Mouse (Mus musculus): ENCODE data around the gene Bcl9. TPM values are rescaled to one million over a fixed set of nuclear protein-coding genes. Genes with fewer than 3 reads are reported as not detected.

Bcl9 gene
- polyA plus RNA-seq, 1 experiment from 2014 or later: 45.4 TPM

DNA sequence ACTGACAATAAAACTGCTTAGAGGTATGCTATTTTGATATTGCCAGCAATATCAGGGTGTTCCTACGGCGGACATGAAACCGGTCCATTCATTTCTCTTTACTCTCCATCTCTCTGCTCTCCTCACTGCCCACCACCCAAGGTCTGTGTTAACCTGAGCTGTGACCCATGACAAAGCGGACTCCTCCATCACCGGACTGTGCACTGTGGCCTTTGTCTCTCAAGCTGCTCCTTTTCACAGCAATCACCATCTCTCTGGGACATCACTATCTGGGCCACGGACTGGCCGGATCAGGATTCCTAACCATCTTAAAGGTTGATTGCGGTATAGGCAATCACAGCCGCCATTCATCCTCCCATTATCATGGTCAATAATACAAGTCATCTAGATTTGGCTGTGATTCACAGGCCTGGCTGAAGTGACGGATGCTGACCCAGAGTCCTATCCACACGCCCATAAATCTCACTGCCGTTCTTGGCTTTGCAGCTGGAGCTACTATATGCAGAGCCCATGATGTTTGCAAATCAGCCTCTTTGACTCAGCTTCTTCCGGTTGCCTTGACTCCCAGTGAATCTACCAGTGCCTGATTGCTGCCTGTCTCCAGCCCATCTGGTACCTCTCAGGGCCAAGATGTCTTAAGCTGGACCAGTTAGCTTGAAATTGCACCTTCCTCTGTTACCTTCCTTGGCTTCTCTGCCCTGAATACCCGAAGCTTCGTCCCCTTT is 28.1 kb upstream of the Bcl9 start:
- Histone ChIP-seq H3K4me2 (ENCODE audit: low read depth, low read length) (no peak overlapping the region), H3K27me3 (ENCODE audit: control insufficient read depth, insufficient read depth, low read depth, low read length) (no peaks in the 10 kb centered on the region), H3K27ac (ENCODE audit: low read length) (no peak overlapping the region), H3K4me3 (ENCODE audit: low read length) (no peak overlapping the region), H3K4me1 (replicated peaks; ENCODE audit: control insufficient read depth, insufficient read depth, low read length) (no peaks in the 10 kb centered on the region), H3K36me3 (ENCODE audit: control insufficient read depth, insufficient read depth, low read length) (no peaks in the 10 kb centered on the region), H3K9me3 (ENCODE audit: control insufficient read depth, low read length) (no peaks in the 10 kb centered on the region), H3K9ac (ENCODE audit: low read length) (no peak overlapping the region)
- WGBS: 59% methylated on average over 15 of the region's 15 CpGs
- peak; percentile 61 for ATAC-seq (ENCODE audit: low read depth)

DNA sequence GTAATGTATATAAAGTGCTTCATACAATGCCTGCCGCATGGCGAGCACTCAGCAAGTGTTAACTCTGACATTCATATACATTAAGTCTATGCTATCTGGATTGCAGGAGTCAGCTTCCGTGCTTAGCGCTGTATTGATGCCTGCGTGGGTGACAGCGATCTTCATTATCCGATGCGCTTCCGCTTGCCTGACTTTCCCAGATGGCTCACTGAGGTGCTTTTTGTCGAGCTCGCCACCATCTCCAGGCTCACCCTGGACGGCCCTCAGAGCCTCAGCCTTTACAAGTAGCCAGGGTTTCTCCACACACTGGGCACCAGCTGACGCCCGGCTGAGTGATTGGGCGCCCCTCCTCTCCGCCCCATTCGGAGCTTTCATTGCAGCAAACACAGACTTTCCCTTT is 26.3 kb upstream of the Bcl9 start:
- H3K27me3 ChIP-seq (ENCODE audit: control insufficient read depth, insufficient read depth, low read depth, low read length): no peaks in the 10 kb centered on the region
- H3K36me3 ChIP-seq (ENCODE audit: control insufficient read depth, insufficient read depth, low read length): no peaks in the 10 kb centered on the region
- ATAC-seq (ENCODE audit: low read depth): no peak
- no peak overlapping the region for H3K9ac ChIP-seq (ENCODE audit: low read length)
- H3K4me3 ChIP-seq (ENCODE audit: low read length): no peak overlapping the region
- H3K27ac ChIP-seq (ENCODE audit: low read length): no peak overlapping the region
- H3K9me3 ChIP-seq (ENCODE audit: control insufficient read depth, low read length): no peaks in the 10 kb centered on the region
- H3K4me2 ChIP-seq (ENCODE audit: low read depth, low read length): 0 out of 2 replicates have a peak overlapping the region, but pooled peaks have one; percentile 13
- 49% methylated on average over 17 of the region's 17 CpGs for WGBS
- H3K4me1 ChIP-seq (replicated peaks; ENCODE audit: control insufficient read depth, insufficient read depth, low read length): no peaks in the 10 kb centered on the region

DNA sequence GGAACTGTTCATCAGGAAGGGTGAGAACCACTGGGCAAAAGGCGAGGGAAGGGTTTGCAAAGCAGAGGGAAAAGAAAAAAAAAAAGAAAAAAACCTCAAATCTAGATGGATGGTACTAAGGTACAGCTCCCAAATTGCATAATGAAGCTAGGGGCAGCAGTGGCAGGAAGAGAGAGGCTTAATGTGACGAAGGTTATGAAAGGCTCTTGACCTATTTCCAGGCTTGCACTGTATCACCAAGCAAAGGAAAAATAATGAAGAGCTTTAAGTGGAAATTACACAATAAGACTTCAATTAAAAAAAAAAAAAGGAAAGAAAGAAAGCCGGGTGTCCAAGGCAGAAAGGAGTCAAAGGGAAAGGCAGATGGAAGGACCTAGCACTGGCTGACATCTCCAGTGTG is 19.6 kb upstream of the Bcl9 start:
- ATAC-seq (ENCODE audit: low read depth): no peak
- Histone ChIP-seq H3K4me1 (replicated peaks; ENCODE audit: control insufficient read depth, insufficient read depth, low read length) (peaks cover under 1% of the 10 kb centered on the region; the same call in 1 of the 2 replicates), H3K4me2 (ENCODE audit: low read depth, low read length) (no peak overlapping the region), H3K9me3 (ENCODE audit: control insufficient read depth, low read length) (no peaks in the 10 kb centered on the region), H3K27ac (ENCODE audit: low read length) (no peak overlapping the region), H3K27me3 (ENCODE audit: control insufficient read depth, insufficient read depth, low read depth, low read length) (no peaks in the 10 kb centered on the region), H3K9ac (ENCODE audit: low read length) (no peak overlapping the region), H3K36me3 (ENCODE audit: control insufficient read depth, insufficient read depth, low read length) (no peaks in the 10 kb centered on the region), H3K4me3 (ENCODE audit: low read length) (no peak overlapping the region)
- WGBS: 47% methylated on average over 3 of the region's 3 CpGs

DNA sequence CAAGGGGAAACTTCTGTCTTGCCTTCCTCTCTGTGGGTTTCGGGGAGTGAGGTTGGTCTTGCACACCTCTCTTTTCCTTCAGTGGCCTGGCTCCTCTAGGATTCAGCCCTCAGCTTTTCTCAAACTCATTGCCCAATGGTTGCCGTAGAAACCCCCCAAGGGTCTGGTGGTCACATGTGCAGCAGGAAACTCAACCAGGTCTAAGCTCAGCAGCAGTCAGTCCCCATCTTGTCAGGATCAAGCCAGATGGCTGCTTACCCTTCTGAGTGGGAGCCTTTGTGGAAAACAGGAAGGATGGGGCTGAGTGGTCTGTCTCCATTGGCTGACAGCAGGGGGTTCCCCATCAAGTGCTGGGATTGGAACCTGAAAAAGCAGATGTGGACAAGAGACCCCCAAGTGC is 15.7 kb upstream of the Bcl9 start:
- Histone ChIP-seq H3K9me3 (ENCODE audit: control insufficient read depth, low read length) (no peaks in the 10 kb centered on the region), H3K36me3 (ENCODE audit: control insufficient read depth, insufficient read depth, low read length) (no peaks in the 10 kb centered on the region), H3K27me3 (ENCODE audit: control insufficient read depth, insufficient read depth, low read depth, low read length) (no peaks in the 10 kb centered on the region), H3K4me1 (replicated peaks; ENCODE audit: control insufficient read depth, insufficient read depth, low read length) (peaks cover 6% of the 10 kb centered on the region; the same call in 1 of the 2 replicates), H3K27ac (ENCODE audit: low read length) (no peak overlapping the region), H3K4me2 (ENCODE audit: low read depth, low read length) (no peak overlapping the region), H3K9ac (ENCODE audit: low read length) (no peak overlapping the region), H3K4me3 (ENCODE audit: low read length) (no peak overlapping the region)
- no peak for ATAC-seq (ENCODE audit: low read depth)
- WGBS: 71% methylated on average over 2 of the region's 2 CpGs

DNA sequence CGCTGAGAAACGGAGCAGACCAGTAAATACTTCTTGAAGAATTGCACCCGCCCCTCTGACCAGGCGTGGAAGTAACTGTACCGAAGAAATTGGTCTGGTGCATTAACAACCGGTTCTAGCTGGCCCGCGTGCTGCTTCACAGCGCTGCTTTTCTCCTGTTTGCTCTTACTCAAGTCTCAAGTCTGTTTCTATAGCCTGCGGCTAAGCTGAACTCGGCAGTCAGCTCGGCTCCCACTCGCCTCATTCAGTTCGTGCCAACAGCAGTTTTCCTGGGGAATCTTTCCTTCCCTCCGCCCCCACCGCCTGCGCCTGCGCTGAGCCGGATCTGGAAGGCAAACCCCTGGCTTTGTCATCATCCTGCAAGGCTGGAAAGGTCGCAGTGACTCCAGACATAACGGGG is 14.3 kb upstream of the Bcl9 start:
- WGBS: 14% methylated on average over 21 of the region's 21 CpGs
- no peaks in the 10 kb centered on the region for H3K27me3 ChIP-seq (ENCODE audit: control insufficient read depth, insufficient read depth, low read depth, low read length)
- H3K4me3 ChIP-seq (ENCODE audit: low read length): peak overlapping the region; percentile 40
- H3K4me1 ChIP-seq (replicated peaks; ENCODE audit: control insufficient read depth, insufficient read depth, low read length): peaks cover 6% of the 10 kb centered on the region; the same call in 1 of the 2 replicates
- no peaks in the 10 kb centered on the region for H3K9me3 ChIP-seq (ENCODE audit: control insufficient read depth, low read length)
- no peaks in the 10 kb centered on the region for H3K36me3 ChIP-seq (ENCODE audit: control insufficient read depth, insufficient read depth, low read length)
- no peak overlapping the region for H3K27ac ChIP-seq (ENCODE audit: low read length)
- H3K4me2 ChIP-seq (ENCODE audit: low read depth, low read length): peak overlapping the region; percentile 66
- H3K9ac ChIP-seq (ENCODE audit: low read length): peak overlapping the region; percentile 57
- ATAC-seq (ENCODE audit: low read depth): peak; percentile 64

DNA sequence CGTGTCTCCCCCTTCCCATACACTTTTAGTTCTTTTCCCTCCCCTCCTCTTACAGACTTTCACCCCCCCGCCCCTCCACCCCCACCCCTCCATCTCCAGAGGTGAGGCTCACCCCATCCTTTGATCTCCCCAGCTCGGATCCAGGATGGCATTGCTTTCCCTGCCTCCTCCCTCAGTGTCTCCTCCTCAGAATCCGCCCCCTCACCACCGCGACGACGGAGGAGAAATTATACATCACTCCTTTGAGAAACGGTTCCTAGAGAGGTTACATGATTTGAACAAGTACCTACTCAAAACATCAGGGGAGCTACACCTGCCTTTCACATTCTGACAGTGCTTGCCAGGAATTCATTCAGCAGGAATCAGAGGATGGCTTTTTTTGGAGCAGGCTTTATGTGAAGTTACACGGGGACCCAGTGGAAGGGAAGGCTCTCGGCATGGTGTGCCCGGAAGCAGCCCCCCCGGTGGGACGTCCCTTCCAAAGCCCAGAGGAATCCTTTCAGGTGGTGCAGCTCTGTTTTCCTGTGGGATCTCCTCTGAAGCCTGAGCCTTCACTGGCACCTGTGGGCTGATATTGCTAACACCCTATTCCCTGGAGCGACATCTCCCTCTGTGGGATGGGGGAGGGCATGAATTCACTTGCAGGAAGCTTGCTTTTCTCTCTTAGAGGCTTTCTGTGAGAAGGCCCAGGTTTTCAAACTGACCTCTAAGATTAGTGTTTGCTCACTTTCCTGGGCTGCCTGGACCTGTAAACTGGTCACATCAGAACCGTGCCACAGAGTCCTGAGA is 12.2 kb upstream of the Bcl9 start:
- H3K4me3 ChIP-seq (ENCODE audit: low read length): 0 out of 2 replicates have a peak overlapping the region, but pooled peaks have one; percentile 0

DNA sequence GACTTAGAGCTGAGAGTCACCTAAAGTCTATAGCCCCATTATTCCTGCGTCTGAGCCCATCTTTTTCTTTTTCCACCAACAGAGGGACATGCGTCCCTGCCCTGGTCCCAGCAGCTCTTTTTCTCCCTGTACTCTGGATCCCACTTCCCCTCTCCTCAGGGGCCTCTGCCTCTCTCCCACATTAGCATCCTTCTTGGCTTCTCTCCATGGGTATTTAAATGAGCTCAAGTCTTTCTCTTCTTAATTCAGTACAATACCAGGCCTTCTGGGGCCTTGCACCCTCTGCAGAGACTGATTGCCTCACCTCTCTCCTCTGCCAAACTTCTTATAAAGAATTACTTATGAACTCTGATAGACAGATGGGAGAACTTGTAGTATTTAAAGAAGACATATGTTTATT is 10.7 kb upstream of the Bcl9 start:
- no peaks in the 10 kb centered on the region for H3K27me3 ChIP-seq (ENCODE audit: control insufficient read depth, insufficient read depth, low read depth, low read length)
- WGBS: 63% methylated on average over 2 of the region's 2 CpGs
- H3K4me1 ChIP-seq (replicated peaks; ENCODE audit: control insufficient read depth, insufficient read depth, low read length): peaks cover 6% of the 10 kb centered on the region; the same call in 1 of the 2 replicates
- no peak overlapping the region for H3K4me3 ChIP-seq (ENCODE audit: low read length)
- H3K9me3 ChIP-seq (ENCODE audit: control insufficient read depth, low read length): no peaks in the 10 kb centered on the region
- ATAC-seq (ENCODE audit: low read depth): no peak
- H3K4me2 ChIP-seq (ENCODE audit: low read depth, low read length): no peak overlapping the region
- H3K9ac ChIP-seq (ENCODE audit: low read length): no peak overlapping the region
- no peak overlapping the region for H3K27ac ChIP-seq (ENCODE audit: low read length)
- no peaks in the 10 kb centered on the region for H3K36me3 ChIP-seq (ENCODE audit: control insufficient read depth, insufficient read depth, low read length)

More for the DNA sequence above, 12.2 kb upstream of the Bcl9 start:
- no peaks in the 10 kb centered on the region for H3K9me3 ChIP-seq (ENCODE audit: control insufficient read depth, low read length)
- no peak overlapping the region for H3K27ac ChIP-seq (ENCODE audit: low read length)
- peak overlapping the region; percentile 13; the same call in 1 of the 2 replicates for H3K9ac ChIP-seq (ENCODE audit: low read length)
- no peaks in the 10 kb centered on the region for H3K36me3 ChIP-seq (ENCODE audit: control insufficient read depth, insufficient read depth, low read length)
- peak overlapping the region; percentile 37 for H3K4me2 ChIP-seq (ENCODE audit: low read depth, low read length)
- peaks cover 6% of the 10 kb centered on the region; the same call in 1 of the 2 replicates for H3K4me1 ChIP-seq (replicated peaks; ENCODE audit: control insufficient read depth, insufficient read depth, low read length)
- no peaks in the 10 kb centered on the region for H3K27me3 ChIP-seq (ENCODE audit: control insufficient read depth, insufficient read depth, low read depth, low read length)
- no peak for ATAC-seq (ENCODE audit: low read depth)
- 7% methylated on average over 16 of the region's 16 CpGs for WGBS

DNA sequence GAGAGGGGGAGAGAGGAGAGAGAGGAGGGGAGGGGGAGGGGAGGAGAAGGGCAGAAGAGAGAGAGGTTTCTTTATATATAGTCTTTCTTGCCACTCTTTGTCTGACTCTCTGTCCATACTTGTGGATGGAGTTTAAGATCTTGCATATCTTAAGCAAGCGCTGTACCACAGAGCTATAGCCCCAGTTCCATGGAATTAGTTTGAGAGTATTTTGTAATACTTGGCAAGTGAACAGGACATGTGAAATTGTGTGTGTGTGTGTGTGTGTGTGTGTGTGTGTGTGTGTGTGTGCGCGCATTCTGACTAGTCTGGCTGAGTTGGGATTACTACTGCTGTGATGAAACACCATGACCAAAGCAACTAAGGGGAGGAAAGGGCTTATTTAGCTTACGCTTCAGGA is 8.2 kb upstream of the Bcl9 start:
- no peaks in the 10 kb centered on the region for H3K4me1 ChIP-seq (replicated peaks; ENCODE audit: control insufficient read depth, insufficient read depth, low read length)
- no peak overlapping the region for H3K27ac ChIP-seq (ENCODE audit: low read length)
- ATAC-seq (ENCODE audit: low read depth): peak; percentile 37; the same call in 1 of the 2 replicates
- H3K9ac ChIP-seq (ENCODE audit: low read length): no peak overlapping the region
- no peak overlapping the region for H3K4me2 ChIP-seq (ENCODE audit: low read depth, low read length)
- no peak overlapping the region for H3K4me3 ChIP-seq (ENCODE audit: low read length)
- H3K36me3 ChIP-seq (ENCODE audit: control insufficient read depth, insufficient read depth, low read length): no peaks in the 10 kb centered on the region
- no peaks in the 10 kb centered on the region for H3K27me3 ChIP-seq (ENCODE audit: control insufficient read depth, insufficient read depth, low read depth, low read length)
- H3K9me3 ChIP-seq (ENCODE audit: control insufficient read depth, low read length): no peaks in the 10 kb centered on the region
- 86% methylated on average over 4 of the region's 4 CpGs for WGBS

DNA sequence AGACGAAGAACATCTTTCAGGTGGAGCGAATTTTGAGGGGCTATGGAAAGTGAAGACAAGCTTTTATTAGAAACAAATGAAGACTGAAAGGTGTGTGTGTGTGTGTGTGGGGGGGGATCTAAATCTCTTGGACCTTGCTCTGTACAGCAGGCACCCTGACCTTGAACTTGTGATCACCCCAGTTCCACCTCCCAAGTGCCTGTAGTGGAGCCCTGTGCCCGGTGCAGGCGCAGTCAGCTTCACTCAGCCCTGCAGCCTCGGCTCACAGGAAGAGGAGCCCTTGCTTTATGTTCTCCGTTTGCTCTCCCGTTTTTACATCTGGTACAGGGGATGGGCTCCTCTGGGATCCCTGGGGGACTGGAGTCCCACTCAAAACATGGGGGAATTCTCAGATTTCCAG is 3.9 kb upstream of the Bcl9 start:
- Histone ChIP-seq H3K9me3 (ENCODE audit: control insufficient read depth, low read length) (no peaks in the 10 kb centered on the region), H3K36me3 (ENCODE audit: control insufficient read depth, insufficient read depth, low read length) (no peaks in the 10 kb centered on the region), H3K4me3 (ENCODE audit: low read length) (no peak overlapping the region), H3K4me2 (ENCODE audit: low read depth, low read length) (no peak overlapping the region), H3K4me1 (replicated peaks; ENCODE audit: control insufficient read depth, insufficient read depth, low read length) (peaks cover 8% of the 10 kb centered on the region; the same call in 1 of the 2 replicates), H3K27ac (ENCODE audit: low read length) (no peak overlapping the region), H3K9ac (ENCODE audit: low read length) (no peak overlapping the region), H3K27me3 (ENCODE audit: control insufficient read depth, insufficient read depth, low read depth, low read length) (no peaks in the 10 kb centered on the region)
- WGBS: 40% methylated on average over 7 of the region's 7 CpGs
- no peak for ATAC-seq (ENCODE audit: low read depth)

All from lung, embryonic 16.5 days (tissue).